8 mouse cellular contexts compared by ENCODE assay signal in genomic region chrX:7473814-7474213, GRCm38 (mm10).
DNase-seq lines count a peak whose midpoint lies in the region; TF ChIP-seq lines count a peak whose summit lies in the region.
"Had no signal": no experiment of that assay in that cellular context is flagged by ENCODE, and none has a peak within 500 bp of the region (broad histone marks: within the 10 kb centered on the region; RNA-seq: fewer than 3 reads in every experiment).

No protein-coding gene starts in this region.

- 27% methylated on average over 2 of the region's 2 CpGs for WGBS in spleen, adult 2 months

- no peak for TF ChIP-seq POLR2A in spleen, adult 2 months (IDR thresholded peaks at IDR 0.05; ENCODE audit: low read depth, low read length)
- no peak for TF ChIP-seq POLR2A in embryonic fibroblast, embryonic 13.5 days (IDR thresholded peaks at IDR 0.05; ENCODE audit: low read depth, low read length)

- no peaks in the 10 kb centered on the region for H3K36me3 ChIP-seq in spleen, adult 2 months (ENCODE audit: control insufficient read depth, insufficient read depth, low read length)
- no peaks in the 10 kb centered on the region for H3K36me3 ChIP-seq in splenic B cell, adult 2 months (ENCODE audit: control insufficient read depth, insufficient read depth, low read length, poor library complexity, severe bottlenecking)

- TF ChIP-seq CTCF in spleen, adult 2 months (IDR thresholded peaks at IDR 0.05; ENCODE audit: extremely low read depth, insufficient read depth, insufficient read length, insufficient replicate concordance), result 0 out of 2 replicates have a peak, but pooled peaks have one; percentile 6
- TF ChIP-seq CTCF in embryonic fibroblast, embryonic 13.5 days (IDR thresholded peaks at IDR 0.05; ENCODE audit: borderline replicate concordance, insufficient read depth, low read length), result peak; percentile 25; the same call in 1 of the 2 replicates
- peak; percentile 79 for TF ChIP-seq CTCF in layer of hippocampus, adult 2 months (conservative IDR thresholded peaks at IDR 0.05)

- H3K27me3 ChIP-seq in spleen, adult 2 months (ENCODE audit: control insufficient read depth, insufficient read depth, low read length), result no peaks in the 10 kb centered on the region
- no peaks in the 10 kb centered on the region for H3K27me3 ChIP-seq in splenic B cell, adult 2 months (ENCODE audit: control insufficient read depth, insufficient read depth, low read length, poor library complexity, severe bottlenecking)

- peak; percentile 0 to 7 for DNase-seq in spleen, adult 2 months (ENCODE audit: low read depth in 1 of 2, low spot score in 2 of 2)
- no peak for DNase-seq in spleen, adult 12 weeks (ENCODE audit: low spot score)
- DNase-seq in adrenal gland, postnatal 14 days, result peak; percentile 54
- peak; percentile 49 to 59 for DNase-seq in layer of hippocampus, adult 2 months (ENCODE audit: low spot score in 2 of 2)
- DNase-seq in mesoderm, embryonic 11.5 days (ENCODE audit: low read depth, low spot score), result peak; percentile 40
- DNase-seq in splenic B cell, adult 2 months (ENCODE audit: low read depth, low spot score), result peak; percentile 36

- H3K4me1 ChIP-seq in spleen, adult 2 months (ENCODE audit: control insufficient read depth, insufficient read depth, insufficient read length), result no peaks in the 10 kb centered on the region
- no peaks in the 10 kb centered on the region for H3K4me1 ChIP-seq in embryonic fibroblast, embryonic 13.5 days (ENCODE audit: control insufficient read depth, insufficient read depth, low read length)

- H3K4me3 ChIP-seq in spleen, adult 2 months (ENCODE audit: extremely low read depth, insufficient read depth, insufficient read length), result no peak overlapping the region
- no peak overlapping the region for H3K4me3 ChIP-seq in embryonic fibroblast, embryonic 13.5 days (ENCODE audit: insufficient read depth, low read length)
- no peak overlapping the region for H3K4me3 ChIP-seq in layer of hippocampus, adult 2 months
- H3K4me3 ChIP-seq: myocyte had no signal

- no peak overlapping the region for H3K27ac ChIP-seq in spleen, adult 2 months (ENCODE audit: insufficient read depth, low read length)
- no peak overlapping the region for H3K27ac ChIP-seq in embryonic fibroblast, embryonic 13.5 days (ENCODE audit: insufficient read depth, low read length)
- H3K27ac ChIP-seq in layer of hippocampus, adult 2 months, result peak overlapping the region; percentile 69; the same call in 1 of the 2 replicates

Comparison
In these comparisons a context has a peak if more than half of its experiments do, and no peak if none do; other contexts are left out.
1. CTCF ChIP-seq: peak in every context shown above with its lines; median percentile 79 in layer of hippocampus, adult 2 months; 25 in embryonic fibroblast, embryonic 13.5 days; 6 in spleen, adult 2 months.